Mouse (Mus musculus): ENCODE measurements at regions not wholly inside any gene's neighbourhood (a gene's known extent, or its start where the extent isn't known, plus 50 kb on each side); places are given as distances from the start of the nearest gene placed in this dataset.
"Not testable (repeated sequence)": the region's sequence is repeated elsewhere in the genome, so short reads cannot be mapped to it uniquely, and the experiment has no call there.

- DNase-seq (ENCODE audit: low read depth, low spot score) = no peak
Measured at GRCm38 (mm10) chr9:86079275-86079674, 237.1 kb downstream of the Tpbg start.

GRCm38 (mm10) chr9:86081873-86082272, 239.7 kb downstream of the Tpbg start:
- WGBS = 86% methylated on average over 6 of the region's 6 CpGs
- no peak for DNase-seq (ENCODE audit: low read depth, low spot score)

GRCm38 (mm10) chr9:86092998-86093397, 250.8 kb downstream of the Tpbg start:
- no peak for DNase-seq (ENCODE audit: low read depth, low spot score)

GRCm38 (mm10) chr9:86095460-86095859, 253.3 kb downstream of the Tpbg start:
- WGBS = 53% methylated on average over 2 of the region's 2 CpGs

GRCm38 (mm10) chr9:86096246-86096645, 254.1 kb downstream of the Tpbg start:
- 17% methylated on average over 1 of the region's 1 CpGs for WGBS
- DNase-seq (ENCODE audit: low read depth, low spot score) = no peak

More at GRCm38 (mm10) chr9:86095460-86095859, 253.3 kb downstream of the Tpbg start:
- no peak for DNase-seq (ENCODE audit: low read depth, low spot score)

- no peak for DNase-seq (ENCODE audit: low read depth, low spot score)
- 70% methylated on average over 1 of the region's 1 CpGs for WGBS
Measured at GRCm38 (mm10) chr9:86099325-86099724, 257.1 kb downstream of the Tpbg start.

GRCm38 (mm10) chr9:86101360-86102086, 259.3 kb downstream of the Tpbg start:
- no peak for DNase-seq (ENCODE audit: low read depth, low spot score)
- 81% methylated on average over 8 of the region's 8 CpGs for WGBS

GRCm38 (mm10) chr9:86103607-86104006, 261.4 kb downstream of the Tpbg start:
- 76% methylated on average over 3 of the region's 3 CpGs for WGBS
- no peak for DNase-seq (ENCODE audit: low read depth, low spot score)

GRCm38 (mm10) chr9:86104664-86105063, 262.5 kb downstream of the Tpbg start:
- 85% methylated on average over 3 of the region's 3 CpGs for WGBS
- no peak for DNase-seq (ENCODE audit: low read depth, low spot score)

GRCm38 (mm10) chr9:86105851-86106250, 263.7 kb downstream of the Tpbg start:
- 59% methylated on average over 3 of the region's 3 CpGs for WGBS
- DNase-seq (ENCODE audit: low read depth, low spot score) = no peak

- 60% methylated on average over 1 of the region's 1 CpGs for WGBS
- no peak for DNase-seq (ENCODE audit: low read depth, low spot score)
Measured at GRCm38 (mm10) chr9:86109906-86110305, 267.7 kb downstream of the Tpbg start.

GRCm38 (mm10) chr9:86119370-86119769, 277.2 kb downstream of the Tpbg start:
- DNase-seq (ENCODE audit: low read depth, low spot score) = no peak
- WGBS = 88% methylated on average over 3 of the region's 3 CpGs

GRCm38 (mm10) chr9:86135617-86136016, 293.4 kb downstream of the Tpbg start:
- 79% methylated on average over 1 of the region's 1 CpGs for WGBS
- DNase-seq (ENCODE audit: low read depth, low spot score) = not testable (repeated sequence)

- WGBS = 80% methylated on average over 4 of the region's 4 CpGs
- no peak for DNase-seq (ENCODE audit: low read depth, low spot score)
Measured at GRCm38 (mm10) chr9:86145903-86146302, 303.7 kb downstream of the Tpbg start.

- WGBS = 96% methylated on average over 1 of the region's 1 CpGs
- DNase-seq (ENCODE audit: low read depth, low spot score) = no peak
Measured at GRCm38 (mm10) chr9:86160316-86160715, 304.4 kb downstream of the Ube2cbp start.

- DNase-seq (ENCODE audit: low read depth, low spot score) = no peak
- 56% methylated on average over 3 of the region's 3 CpGs for WGBS
Measured at GRCm38 (mm10) chr9:86166362-86167067, 298.2 kb downstream of the Ube2cbp start.

GRCm38 (mm10) chr9:86170756-86171155, 294.0 kb downstream of the Ube2cbp start:
- DNase-seq (ENCODE audit: low read depth, low spot score) = no peak
- 76% methylated on average over 2 of the region's 2 CpGs for WGBS

GRCm38 (mm10) chr9:86186751-86187747, 277.7 kb downstream of the Ube2cbp start:
- no peak for DNase-seq (ENCODE audit: low read depth, low spot score)
- 74% methylated on average over 11 of the region's 11 CpGs for WGBS

- WGBS = 28% methylated on average over 2 of the region's 2 CpGs
- DNase-seq (ENCODE audit: low read depth, low spot score) = no peak
Measured at GRCm38 (mm10) chr9:86188873-86189272, 275.9 kb downstream of the Ube2cbp start.

GRCm38 (mm10) chr9:86205041-86205440, 259.7 kb downstream of the Ube2cbp start:
- no peak for DNase-seq (ENCODE audit: low read depth, low spot score)
- 60% methylated on average over 3 of the region's 3 CpGs for WGBS

All from large intestine, adult 2 months (tissue).